Mouse (Mus musculus): ENCODE results near the gene Wdr62. TPM values are rescaled to one million over a fixed set of nuclear protein-coding genes. Genes with fewer than 3 reads are reported as not detected.

Wdr62 gene
- polyA plus RNA-seq, 1 experiment from 2014 or later = 2.4 TPM

- H3K9ac ChIP-seq (ENCODE audit: low read length) = peak within 1 kb of the TSS; percentile 65
- H3K36me3 ChIP-seq (ENCODE audit: control insufficient read depth, insufficient read depth, low read length) = peaks cover 3% of the 10 kb centered on the region; the same call in 1 of the 2 replicates
- H3K4me2 ChIP-seq (replicated peaks; ENCODE audit: low read depth) = peak within 1 kb of the TSS; percentile 62
- H3K4me3 ChIP-seq (ENCODE audit: low read depth, low read length) = peak within 1 kb of the TSS; percentile 69
- DNase-seq (ENCODE audit: low spot score) (peak; percentile 94), ATAC-seq (ENCODE audit: low FRiP score, low TSS enrichment) (peak; percentile 99)
- no peaks in the 10 kb centered on the region for H3K9me3 ChIP-seq (ENCODE audit: control insufficient read depth, low read length)
- TF ChIP-seq CTCF (IDR thresholded peaks at IDR 0.05; ENCODE audit: low read depth) (peak; percentile 20), EP300 (optimal IDR thresholded peaks at IDR 0.05) (no peak)
- H3K4me1 ChIP-seq (replicated peaks; ENCODE audit: control insufficient read depth, insufficient read depth) = 0 out of 2 replicates have a peak, but pooled peaks cover 3% of the 10 kb centered on the region
- WGBS = 4% methylated on average over 27 of the region's 27 CpGs
- 0 out of 2 replicates have a peak within 1 kb of the TSS, but pooled peaks have one; percentile 30 for H3K27ac ChIP-seq (replicated peaks)
- no peaks in the 10 kb centered on the region for H3K27me3 ChIP-seq (ENCODE audit: control insufficient read depth, insufficient read depth, low read length)
Observed at GRCm38 (mm10) chr7:30308076-30309005, 28.1 kb upstream of the Wdr62 start, which contains the start of gene Alkbh6. TSS of gene Alkbh6 (plus strand) at chr7:30308717.

GRCm38 (mm10) chr7:30306083-30306779 is 26.0 kb upstream of the Wdr62 start:
- Histone ChIP-seq H3K27ac (replicated peaks) (no peak overlapping the region), H3K9ac (ENCODE audit: low read length) (no peak overlapping the region), H3K36me3 (ENCODE audit: control insufficient read depth, insufficient read depth, low read length) (peaks cover 3% of the 10 kb centered on the region; the same call in 1 of the 2 replicates), H3K9me3 (ENCODE audit: control insufficient read depth, low read length) (no peaks in the 10 kb centered on the region), H3K4me2 (replicated peaks; ENCODE audit: low read depth) (no peak overlapping the region), H3K4me1 (replicated peaks; ENCODE audit: control insufficient read depth, insufficient read depth) (0 out of 2 replicates have a peak, but pooled peaks cover 3% of the 10 kb centered on the region), H3K27me3 (ENCODE audit: control insufficient read depth, insufficient read depth, low read length) (no peaks in the 10 kb centered on the region), H3K4me3 (ENCODE audit: low read depth, low read length) (no peak overlapping the region)
- DNase-seq (ENCODE audit: low spot score) = no peak
- WGBS = 86% methylated on average over 16 of the region's 16 CpGs
- TF ChIP-seq EP300 (optimal IDR thresholded peaks at IDR 0.05) = no peak
- peak; percentile 65 for TF ChIP-seq CTCF (IDR thresholded peaks at IDR 0.05; ENCODE audit: low read depth)
- ATAC-seq (ENCODE audit: low FRiP score, low TSS enrichment) = no peak

- H3K9ac ChIP-seq (ENCODE audit: low read length) = no peak overlapping the region
- no peaks in the 10 kb centered on the region for H3K27me3 ChIP-seq (ENCODE audit: control insufficient read depth, insufficient read depth, low read length)
- H3K9me3 ChIP-seq (ENCODE audit: control insufficient read depth, low read length) = no peaks in the 10 kb centered on the region
- H3K4me1 ChIP-seq (replicated peaks; ENCODE audit: control insufficient read depth, insufficient read depth) = no peaks in the 10 kb centered on the region
- peak; percentile 34 for DNase-seq (ENCODE audit: low spot score)
- no peak for ATAC-seq (ENCODE audit: low FRiP score, low TSS enrichment)
- H3K36me3 ChIP-seq (ENCODE audit: control insufficient read depth, insufficient read depth, low read length) = peaks cover 5% of the 10 kb centered on the region; the same call in 1 of the 2 replicates
- H3K4me2 ChIP-seq (replicated peaks; ENCODE audit: low read depth) = no peak overlapping the region
- 54% methylated on average over 3 of the region's 3 CpGs for WGBS
- TF ChIP-seq EP300 (optimal IDR thresholded peaks at IDR 0.05) = no peak
- TF ChIP-seq CTCF (IDR thresholded peaks at IDR 0.05; ENCODE audit: low read depth) = peak; percentile 76
- H3K27ac ChIP-seq (replicated peaks) = no peak overlapping the region
- H3K4me3 ChIP-seq (ENCODE audit: low read depth, low read length) = no peak overlapping the region
Observed at GRCm38 (mm10) chr7:30300914-30301313, 20.7 kb upstream of the Wdr62 start.

GRCm38 (mm10) chr7:30297266-30297665 is 17.0 kb upstream of the Wdr62 start:
- Histone ChIP-seq H3K9me3 (ENCODE audit: control insufficient read depth, low read length) (no peaks in the 10 kb centered on the region), H3K27ac (replicated peaks) (no peak overlapping the region), H3K36me3 (ENCODE audit: control insufficient read depth, insufficient read depth, low read length) (0 out of 2 replicates have a peak, but pooled peaks cover 2% of the 10 kb centered on the region), H3K4me1 (replicated peaks; ENCODE audit: control insufficient read depth, insufficient read depth) (no peaks in the 10 kb centered on the region), H3K27me3 (ENCODE audit: control insufficient read depth, insufficient read depth, low read length) (no peaks in the 10 kb centered on the region), H3K4me2 (replicated peaks; ENCODE audit: low read depth) (no peak overlapping the region), H3K4me3 (ENCODE audit: low read depth, low read length) (no peak overlapping the region), H3K9ac (ENCODE audit: low read length) (no peak overlapping the region)
- ATAC-seq (ENCODE audit: low FRiP score, low TSS enrichment) (no peak), DNase-seq (ENCODE audit: low spot score) (no peak)
- WGBS = 78% methylated on average over 16 of the region's 16 CpGs
- TF ChIP-seq CTCF (IDR thresholded peaks at IDR 0.05; ENCODE audit: low read depth) = no peak
- no peak for TF ChIP-seq EP300 (optimal IDR thresholded peaks at IDR 0.05)

GRCm38 (mm10) chr7:30296816-30297215 is 16.6 kb upstream of the Wdr62 start:
- Histone ChIP-seq H3K4me1 (replicated peaks; ENCODE audit: control insufficient read depth, insufficient read depth) (no peaks in the 10 kb centered on the region), H3K9me3 (ENCODE audit: control insufficient read depth, low read length) (no peaks in the 10 kb centered on the region), H3K27ac (replicated peaks) (no peak overlapping the region), H3K4me2 (replicated peaks; ENCODE audit: low read depth) (no peak overlapping the region), H3K36me3 (ENCODE audit: control insufficient read depth, insufficient read depth, low read length) (0 out of 2 replicates have a peak, but pooled peaks cover 2% of the 10 kb centered on the region), H3K27me3 (ENCODE audit: control insufficient read depth, insufficient read depth, low read length) (no peaks in the 10 kb centered on the region), H3K4me3 (ENCODE audit: low read depth, low read length) (no peak overlapping the region), H3K9ac (ENCODE audit: low read length) (no peak overlapping the region)
- no peak for ATAC-seq (ENCODE audit: low FRiP score, low TSS enrichment)
- no peak for DNase-seq (ENCODE audit: low spot score)
- WGBS = 94% methylated on average over 15 of the region's 15 CpGs
- no peak for TF ChIP-seq EP300 (optimal IDR thresholded peaks at IDR 0.05)
- no peak for TF ChIP-seq CTCF (IDR thresholded peaks at IDR 0.05; ENCODE audit: low read depth)
